Mouse (Mus musculus) ovary, postnatal 36 days (tissue): Measurements from ENCODE around the gene Kbtbd13.

Experiments
- DNase-seq: peaks from one replicate; pipeline ENCODE4 v3.0.0; 2022; ENCODE audit warnings: low spot score, mixed read lengths

Kbtbd13 gene

DNA sequence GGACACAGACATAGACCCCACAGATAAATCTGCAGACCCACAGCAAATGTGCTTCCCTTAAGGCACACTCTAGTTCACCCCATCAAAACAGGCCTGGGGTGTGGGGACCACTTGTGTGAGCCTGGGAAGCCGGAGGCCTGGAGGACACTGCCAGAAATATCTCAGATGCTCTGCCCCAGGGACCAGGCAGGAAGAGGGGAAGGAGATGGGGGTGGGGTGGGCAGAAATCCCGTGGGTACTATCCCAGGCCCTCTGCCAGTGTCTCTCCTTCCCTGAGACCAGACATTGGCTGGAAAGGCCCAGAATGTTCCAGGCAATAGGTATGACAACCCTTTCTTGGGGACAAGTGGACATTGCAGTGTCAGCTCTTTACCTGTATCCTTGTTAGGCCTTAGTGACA lies 2.2 kb upstream of the Kbtbd13 start:
- DNase-seq, result no peak

DNA sequence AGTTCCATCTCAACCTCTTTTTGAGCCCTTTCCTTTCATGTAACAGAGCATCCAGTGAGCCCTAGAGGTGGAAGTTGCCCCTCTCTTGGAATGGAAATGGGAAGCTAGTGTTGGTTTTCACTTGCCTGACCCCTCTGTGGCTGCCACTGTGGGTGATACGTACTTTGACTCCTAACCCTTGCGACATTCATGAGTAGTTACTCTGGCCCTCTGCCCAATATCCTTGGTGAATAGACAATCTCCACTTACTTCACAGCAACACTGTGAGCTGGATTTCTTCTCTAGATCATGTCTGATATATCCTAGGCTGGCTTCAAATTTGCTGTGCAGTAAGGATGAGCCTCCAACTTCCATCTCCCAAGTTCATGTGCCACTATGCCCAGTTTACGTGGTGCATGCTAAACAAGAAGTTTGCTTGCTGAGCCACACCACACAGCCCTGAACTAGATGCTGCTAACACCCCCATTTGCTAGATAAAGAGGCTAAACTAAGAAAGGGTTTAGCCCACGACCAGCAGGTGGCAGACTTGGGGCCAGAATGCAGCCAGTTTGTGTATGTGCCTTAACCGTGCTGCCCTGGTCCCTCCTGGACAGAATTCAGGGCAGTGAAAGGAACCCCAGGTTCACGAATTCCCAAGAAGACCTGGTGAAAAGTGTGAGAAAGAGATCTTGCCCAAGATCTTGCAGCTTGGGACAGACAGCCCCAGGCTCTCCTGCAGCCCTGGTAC lies 1.3 kb upstream of the Kbtbd13 start:
- DNase-seq, result peak; percentile 62

DNA sequence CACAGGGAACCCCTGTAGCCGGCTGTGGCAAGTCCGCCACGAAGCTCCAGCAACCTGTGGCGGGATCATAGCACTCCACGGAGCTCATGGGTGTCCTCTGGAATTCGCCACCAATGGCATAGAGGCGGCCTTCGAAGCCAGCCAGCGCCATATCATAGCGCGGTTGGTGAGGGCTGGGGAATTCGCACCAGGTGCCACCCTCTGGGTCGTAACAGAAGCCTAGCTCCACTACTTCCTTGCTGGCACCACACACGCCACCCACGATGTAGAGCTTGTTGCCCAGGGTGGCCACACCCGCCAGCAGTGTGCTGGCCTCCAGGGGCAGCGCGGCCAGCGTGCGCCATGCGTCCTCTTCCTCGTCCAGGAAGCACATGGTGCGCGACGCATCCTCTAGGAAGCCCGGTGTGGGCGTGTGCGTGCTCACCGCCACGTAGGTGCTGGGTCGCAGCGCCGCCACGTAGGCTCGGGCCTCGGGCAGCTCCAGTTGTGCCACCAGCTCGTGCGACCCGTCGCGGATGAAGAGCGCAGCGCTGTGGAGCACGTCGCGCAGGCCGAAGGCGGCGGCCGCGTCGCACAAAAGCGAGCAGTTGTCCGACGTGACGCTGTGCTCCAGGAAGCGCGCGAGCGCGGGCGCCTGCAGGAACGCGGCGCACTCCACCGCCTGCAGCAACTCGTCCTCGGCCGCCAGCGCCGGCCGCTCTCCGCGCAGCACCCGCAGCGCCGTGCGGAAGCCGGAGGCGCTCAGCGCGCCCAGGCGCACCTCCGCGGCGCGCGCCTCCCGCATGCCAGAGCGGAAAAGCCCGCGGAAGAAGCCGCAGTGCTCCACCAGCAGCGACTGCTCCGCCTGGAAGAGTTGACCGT lies 470 bp downstream of the Kbtbd13 start:
- DNase-seq, result no peak

DNA sequence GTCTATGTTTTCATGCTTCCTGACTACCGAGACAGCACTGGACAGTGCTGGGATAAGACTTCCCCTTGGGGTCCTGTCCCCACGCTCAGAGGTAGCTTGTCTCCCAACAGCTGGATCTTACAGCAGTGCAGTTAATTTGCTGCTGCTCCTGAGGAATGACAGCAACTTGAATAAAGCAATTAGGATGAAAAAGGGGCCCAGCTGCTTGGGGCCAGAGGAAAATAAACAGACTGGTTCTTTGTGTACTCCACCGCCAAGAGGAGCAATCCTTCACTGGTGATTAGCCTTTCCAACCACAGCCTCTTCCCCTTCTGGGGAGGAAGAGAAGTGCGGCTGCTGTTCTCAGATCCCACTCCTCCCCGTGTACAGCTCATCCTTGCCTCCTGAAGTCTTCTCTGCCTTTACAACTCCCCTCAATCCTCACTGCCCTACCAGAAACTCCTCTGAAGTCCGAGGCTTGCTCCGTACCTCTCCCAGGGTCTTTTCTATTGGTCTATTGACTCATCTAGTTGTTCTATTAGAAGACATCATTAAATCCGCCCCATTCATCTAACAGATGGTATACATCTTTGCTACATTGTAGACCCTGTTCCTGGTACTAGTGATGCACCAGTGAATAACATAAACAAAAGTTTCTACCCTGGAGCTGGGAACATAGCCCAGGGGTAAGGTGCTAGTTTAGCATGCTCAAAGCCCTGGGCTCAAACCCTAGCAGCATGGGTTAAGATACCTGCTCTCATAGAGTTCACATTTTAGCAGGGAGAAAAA lies 4.9 kb downstream of the Kbtbd13 start:
- DNase-seq, result no peak

DNA sequence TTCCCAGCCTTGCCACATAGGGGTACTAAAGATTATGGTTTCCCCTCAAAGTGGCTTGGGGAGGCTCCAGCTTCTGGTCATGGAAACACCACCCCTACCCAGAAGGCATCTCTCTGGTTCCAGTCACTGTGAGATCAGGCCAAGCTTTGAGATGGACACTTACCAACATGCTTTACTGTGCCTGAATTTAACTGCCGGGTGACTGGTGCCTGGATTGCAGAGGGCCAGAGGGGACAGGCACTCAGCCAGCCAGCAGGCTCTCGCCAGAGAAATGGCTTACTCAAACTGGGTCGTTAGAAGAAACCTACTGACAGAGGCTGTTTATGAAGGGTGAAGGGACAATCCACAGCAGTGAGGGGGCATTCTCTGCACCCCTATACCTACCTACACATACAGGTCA lies 7.2 kb downstream of the Kbtbd13 start:
- DNase-seq, result no peak

DNA sequence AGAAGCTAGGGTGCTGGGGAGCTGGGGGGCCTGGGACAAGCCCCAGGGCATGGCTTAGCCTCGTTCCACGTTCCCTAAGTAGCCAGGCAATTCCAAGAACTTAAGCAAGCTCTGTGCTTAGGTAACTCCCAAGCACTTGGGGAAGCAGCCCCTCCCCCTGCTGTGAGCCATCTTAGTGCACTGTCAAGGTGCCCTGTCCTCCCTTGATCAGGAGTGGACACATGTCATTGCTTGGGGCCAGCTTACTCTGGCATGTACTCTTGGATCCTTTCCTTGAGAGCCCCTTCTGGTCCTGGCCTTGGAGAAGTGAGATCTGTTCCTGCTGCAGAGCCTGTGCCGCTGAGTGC lies 8.7 kb downstream of the Kbtbd13 start:
- no peak for DNase-seq

DNA sequence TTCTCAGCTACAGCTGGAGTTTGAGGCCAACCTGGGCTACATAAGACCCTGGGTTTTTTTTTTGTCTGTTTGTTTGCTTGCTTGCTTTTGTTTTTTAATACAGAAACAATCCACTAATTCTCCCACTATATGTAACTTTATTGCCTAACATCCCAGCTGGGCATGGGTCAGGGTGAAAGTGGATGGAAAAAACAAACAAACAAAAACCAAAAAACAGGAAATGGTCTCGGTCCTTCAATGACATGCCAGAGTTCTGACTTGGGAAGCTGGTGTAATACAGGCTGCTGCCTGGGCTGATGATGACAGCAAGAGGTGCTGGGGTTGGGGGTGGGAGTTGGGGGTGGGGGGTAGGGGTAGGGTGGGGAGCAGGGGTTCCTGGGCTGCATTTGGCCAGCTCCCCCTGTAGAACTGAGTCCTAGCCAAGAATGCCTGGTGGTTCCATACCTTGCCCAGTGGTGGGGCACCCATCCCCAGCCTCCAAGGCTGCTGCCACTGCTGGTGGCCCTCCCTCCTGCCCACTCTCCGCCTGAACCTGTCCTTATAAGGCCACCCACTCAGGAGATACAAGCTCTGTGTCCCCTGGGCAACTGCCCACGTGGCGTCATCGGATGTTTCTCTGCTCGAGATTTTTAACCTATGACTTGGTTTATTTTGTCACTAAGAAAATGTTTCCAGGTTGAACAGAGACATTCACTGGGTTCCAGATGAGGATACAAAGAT lies 9.3 kb downstream of the Kbtbd13 start:
- DNase-seq, result no peak

DNA sequence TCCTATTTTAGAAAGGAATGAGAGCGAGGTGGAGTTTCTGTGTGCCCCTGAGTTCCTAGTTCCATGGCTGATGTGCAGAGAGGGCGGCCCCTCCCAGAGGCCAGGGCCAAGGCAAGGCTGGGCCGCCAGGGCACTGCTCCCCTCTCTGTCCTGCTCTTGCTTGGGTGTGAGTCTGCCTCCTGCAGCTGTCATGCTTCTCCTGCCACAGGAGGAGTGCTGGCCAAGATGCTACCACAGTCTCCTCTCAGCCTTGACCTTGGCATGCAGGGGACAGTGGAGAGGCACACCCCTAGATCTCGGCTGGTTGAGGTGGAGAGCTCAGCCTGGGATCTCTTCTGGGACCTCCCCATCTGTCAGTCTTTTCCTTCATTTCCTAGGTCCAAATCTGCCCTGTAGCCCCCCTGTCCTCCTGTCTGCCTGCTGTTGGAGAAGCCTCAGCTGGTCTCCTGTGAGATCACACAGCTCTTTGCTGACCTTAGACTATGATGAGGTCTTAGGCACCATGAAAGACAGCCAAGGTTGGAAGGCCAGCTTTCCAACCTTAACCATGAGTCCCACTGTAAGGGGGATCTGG lies 10.3 kb downstream of the Kbtbd13 start:
- no peak for DNase-seq

DNA sequence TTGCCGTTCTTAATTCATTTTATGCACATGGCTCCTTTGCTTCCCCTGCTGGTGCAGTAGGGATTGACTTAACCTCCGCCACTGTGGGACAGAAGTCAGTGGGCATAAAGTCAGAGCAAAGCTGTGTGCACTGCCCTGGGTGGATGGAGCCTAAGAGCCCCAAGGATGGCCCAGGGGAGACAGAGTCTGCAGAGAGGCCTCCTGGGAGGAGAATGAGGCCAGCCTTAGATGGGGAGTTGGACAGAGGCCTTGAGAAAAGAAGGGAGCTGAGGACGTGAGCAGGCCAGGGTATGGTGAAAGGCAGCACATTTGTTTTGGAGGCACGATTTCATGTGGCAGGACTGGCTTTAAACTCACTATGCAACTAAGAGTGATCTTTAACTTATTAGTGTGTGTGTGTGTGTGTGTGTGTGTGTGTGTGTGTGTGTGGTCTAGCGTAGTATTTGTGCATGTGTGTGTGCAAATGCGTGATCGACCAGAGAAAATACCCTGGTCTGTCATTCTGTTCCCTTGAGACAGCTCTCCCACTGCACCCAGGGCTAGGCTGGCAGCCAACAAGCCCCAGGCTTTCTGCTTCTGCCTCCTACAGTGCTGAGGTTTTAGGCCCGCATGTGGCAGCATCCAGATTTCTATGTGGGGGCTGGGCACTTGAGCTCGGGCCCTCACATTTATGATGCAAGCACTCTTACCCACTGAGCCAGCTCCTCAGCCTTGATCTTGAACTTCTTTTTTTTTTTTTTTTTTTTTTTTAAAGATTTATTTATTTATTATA lies 16.1 kb downstream of the Kbtbd13 start:
- DNase-seq, result no peak

DNA sequence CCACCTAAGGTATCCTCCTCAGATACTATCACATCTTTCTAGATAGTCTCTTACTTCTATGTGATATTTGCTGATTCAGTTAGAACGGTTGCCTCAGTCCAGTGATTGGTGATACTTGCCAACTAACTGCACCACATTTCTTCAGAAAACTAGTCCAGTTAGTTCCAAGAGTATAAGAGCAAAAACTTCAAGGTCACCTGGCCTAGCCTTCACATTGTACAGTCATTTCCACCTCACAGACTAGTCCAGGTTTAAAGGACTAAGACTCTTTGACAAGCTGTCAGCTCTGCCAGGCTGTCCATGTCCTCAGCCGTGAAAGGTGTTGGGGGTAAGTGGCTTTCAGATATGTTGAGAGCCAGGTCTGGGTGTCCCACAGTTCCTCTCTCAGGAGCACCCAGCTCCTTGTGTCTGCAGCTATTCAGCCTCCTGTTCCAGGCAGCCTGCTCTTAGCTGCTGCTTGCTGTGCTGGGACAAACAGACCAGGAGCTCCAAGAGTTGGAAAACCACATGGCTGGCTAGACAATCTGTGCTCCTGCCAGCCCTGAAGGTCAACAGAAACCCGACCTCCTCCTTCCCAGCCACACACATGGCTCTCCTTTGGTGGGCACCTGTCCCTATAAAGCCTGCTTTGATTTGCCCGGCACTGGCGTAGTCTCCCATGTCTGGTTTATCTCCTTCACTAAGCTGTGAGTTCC lies 16.8 kb downstream of the Kbtbd13 start:
- DNase-seq, result no peak

DNA sequence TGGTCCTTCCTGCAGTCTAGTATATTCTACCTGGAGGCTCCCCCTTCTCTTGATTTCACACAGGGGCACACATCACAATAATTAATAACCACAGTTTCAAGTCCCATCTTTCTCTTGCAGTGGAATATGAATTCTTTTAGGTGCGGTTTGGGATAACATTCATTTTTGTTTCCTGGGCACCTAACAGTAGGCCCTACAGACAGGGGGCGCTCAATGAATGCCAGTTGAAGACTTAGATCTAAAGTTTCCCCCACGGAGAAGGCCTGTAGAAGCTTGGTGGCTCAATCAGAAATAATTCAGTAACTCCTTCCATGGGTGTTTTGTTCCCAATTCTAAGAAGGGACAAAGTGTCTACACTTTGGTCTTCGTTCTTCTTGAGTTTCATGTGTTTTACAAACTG lies 19.0 kb downstream of the Kbtbd13 start:
- DNase-seq, result no peak

DNA sequence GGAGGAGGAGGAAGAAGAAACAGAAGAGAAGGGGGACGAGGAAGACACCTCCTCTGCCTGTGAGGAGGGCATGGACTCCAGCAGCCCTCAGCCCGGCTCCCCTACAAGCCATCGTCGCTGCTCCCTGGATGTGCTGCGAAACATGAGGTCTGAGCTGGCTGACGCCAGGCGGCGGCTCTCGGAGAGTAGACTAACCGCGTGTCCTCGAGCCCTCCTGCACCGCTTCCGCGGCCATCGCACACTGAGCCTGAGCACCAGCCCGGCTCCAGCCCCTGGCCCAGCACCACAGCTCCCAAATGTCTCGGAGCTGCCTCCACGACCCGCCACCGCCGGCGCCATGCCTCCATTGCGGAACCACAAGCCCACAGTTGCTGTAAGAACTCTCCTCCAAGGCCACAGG lies 19.7 kb downstream of the Kbtbd13 start:
- no peak for DNase-seq

DNA sequence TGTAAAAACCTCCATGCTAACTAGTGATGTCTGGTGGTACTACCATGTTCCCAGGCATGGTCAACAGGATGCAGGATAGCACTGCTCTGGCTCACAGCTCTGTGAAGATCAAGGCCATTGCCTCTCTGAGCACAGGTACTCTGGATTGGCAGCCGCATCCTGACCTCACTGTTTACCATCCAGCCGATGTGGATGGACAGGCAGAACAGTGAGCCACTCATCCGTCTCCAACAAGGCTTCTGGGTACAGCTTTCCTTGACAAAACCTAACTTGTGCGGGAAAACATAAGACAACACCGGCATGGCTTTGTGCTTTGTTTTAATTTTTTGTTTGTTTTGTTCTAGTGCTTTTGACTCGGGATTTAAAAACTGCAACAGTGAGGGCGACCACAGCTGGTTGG lies 25.7 kb downstream of the Kbtbd13 start:
- no peak for DNase-seq

DNA sequence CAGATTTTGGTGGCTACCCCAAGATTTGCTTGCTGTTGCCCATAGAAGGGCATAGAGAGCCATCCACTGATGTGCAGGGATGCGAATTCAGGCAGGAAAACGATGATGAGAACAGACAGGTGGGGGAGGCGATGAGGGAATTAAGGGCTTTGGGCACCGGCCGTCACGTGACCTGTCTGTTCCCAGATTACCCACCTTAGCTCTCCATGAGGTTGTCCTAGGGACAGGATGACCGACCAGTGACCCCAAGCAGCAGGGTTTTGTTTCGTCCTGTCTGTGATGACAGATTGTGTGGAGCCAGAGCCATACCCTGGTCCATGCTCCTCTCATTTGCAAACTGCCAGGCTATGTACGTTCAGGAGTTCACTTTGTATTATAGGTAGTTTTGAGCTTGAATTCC lies 27.8 kb downstream of the Kbtbd13 start:
- no peak for DNase-seq

DNA sequence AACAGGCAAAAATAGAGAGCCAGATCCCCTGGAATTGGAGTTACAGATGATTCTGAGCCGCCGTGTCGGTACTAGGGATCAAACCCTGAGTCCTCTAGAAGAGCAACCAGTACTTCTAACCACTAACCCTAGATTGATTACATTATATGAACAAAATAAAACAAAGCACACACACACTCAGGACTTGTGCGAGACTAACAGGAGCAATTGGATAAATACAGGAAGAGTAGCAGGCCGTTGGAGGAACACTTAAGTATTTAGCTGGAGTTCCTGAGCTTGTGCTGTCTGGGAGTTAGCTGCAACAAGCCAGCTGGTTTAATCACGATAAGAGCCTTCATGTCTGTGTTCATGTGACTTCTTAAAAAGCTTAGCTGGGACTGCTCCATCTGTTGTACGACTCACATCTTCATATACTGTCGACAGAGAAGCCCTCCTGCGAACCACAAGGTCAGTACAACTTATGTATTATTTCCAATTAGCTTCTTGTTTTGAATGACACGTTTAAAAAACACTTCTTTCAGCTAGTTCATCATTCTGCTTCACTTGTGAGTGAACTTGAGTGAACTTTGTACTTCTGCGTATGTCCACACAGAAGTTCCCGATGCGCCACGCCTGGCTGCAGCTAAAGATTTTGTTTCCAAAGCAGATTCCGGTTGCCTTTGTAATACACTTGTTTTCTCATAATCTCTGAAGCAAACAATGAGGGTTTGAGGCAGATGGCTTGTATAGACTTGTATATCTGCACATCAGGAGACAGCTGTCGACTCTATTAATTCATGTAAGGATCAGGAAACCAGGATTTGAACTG lies 30.6 kb downstream of the Kbtbd13 start, which contains the start of gene Ubap1l:
TSS of gene Ubap1l (plus strand) at position 401 of the 808 bp plus-strand sequence.
- DNase-seq, result no peak

DNA sequence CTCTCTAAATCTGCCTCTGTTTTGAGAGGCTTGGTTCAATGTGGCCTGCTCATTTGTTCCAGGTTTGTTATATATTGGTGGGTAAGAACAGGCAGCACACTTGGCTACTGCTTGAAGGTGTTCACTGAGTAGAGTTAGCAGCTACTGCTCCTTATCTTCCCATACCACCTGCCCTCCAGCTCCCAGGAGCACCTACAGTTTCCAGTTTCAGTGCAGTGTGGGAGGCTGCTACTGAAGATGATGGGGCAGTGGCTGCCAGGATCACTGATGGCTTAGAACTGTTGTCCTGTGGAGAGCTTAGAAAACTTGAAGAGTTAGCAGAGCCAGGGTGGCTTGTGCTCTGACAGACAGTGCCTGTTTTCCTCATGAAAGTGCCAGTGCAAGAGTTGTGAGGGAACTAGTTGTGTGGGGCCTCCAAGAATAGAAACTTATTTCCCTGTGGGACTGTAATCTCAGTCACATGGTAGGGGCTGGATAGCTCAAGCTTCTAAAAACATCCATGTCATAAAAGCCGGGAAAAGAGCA lies 32.4 kb downstream of the Kbtbd13 start:
- no peak for DNase-seq

DNA sequence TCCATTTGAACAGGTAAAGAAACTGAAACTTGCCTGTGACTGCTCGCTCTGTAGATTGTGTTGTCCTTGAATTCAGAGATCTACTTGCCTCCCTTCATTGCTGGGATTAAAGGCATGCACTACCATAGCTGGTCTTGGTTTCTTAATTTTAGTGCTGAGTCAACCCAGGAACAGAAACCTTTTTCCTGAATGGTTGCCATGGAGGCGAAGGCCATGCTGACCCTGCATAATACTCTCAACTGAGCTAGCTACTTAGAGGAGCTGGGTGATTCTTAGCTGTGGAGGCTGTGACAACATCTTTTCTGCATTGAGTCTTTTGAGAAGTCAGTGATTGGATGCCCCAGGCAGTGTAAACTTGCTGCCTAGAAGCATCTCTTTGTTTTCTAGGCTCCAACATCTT lies 34.5 kb downstream of the Kbtbd13 start:
- peak; percentile 30 for DNase-seq

DNA sequence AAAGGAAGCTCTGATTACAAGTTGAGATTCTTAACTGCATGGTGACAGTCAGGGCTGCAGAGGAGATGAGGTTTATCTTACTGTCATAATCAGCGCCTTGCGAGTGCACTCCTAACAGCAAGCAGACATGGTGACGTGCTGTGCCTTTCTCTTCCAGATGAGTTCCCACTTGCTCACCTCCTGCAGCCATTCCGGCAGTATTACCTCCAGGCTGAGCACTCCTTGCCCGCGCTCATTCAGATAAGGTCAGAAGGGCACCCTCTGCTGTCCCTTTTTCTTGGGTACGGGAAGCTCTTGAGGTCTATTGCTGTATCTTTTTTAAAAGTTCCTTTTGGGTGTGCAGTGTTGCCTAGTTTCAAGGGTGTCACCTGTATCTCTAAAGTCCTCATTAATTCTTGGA lies 34.9 kb downstream of the Kbtbd13 start:
- DNase-seq, result no peak

DNA sequence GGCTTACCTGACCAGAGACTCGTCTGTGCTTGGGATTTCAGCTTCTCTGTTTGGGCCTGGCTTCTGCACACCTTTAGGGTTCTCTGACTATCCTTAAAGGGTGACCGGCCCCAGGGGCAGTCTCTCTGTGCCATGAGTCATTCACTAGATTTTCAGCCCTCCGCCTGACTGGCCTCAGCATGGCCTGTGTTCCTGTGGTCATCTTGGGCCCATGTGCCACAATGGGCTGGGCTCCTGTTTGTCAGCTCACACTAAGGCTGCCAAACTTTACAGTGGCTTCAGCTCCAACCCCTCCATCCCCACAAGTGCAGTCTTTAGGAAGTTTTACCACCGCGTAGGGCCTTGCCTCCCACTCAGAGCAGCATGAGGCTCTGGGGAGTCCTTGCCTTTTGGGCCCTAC lies 38.2 kb downstream of the Kbtbd13 start:
- DNase-seq, result no peak
